Mouse (Mus musculus) retina, postnatal 1 day (tissue): Measurements from ENCODE around the gene Asb3.

Source experiments
- DNase-seq: peaks from one replicate; pipeline ENCODE4 v3.0.0-alpha.2; 2012

The Asb3 gene

DNA sequence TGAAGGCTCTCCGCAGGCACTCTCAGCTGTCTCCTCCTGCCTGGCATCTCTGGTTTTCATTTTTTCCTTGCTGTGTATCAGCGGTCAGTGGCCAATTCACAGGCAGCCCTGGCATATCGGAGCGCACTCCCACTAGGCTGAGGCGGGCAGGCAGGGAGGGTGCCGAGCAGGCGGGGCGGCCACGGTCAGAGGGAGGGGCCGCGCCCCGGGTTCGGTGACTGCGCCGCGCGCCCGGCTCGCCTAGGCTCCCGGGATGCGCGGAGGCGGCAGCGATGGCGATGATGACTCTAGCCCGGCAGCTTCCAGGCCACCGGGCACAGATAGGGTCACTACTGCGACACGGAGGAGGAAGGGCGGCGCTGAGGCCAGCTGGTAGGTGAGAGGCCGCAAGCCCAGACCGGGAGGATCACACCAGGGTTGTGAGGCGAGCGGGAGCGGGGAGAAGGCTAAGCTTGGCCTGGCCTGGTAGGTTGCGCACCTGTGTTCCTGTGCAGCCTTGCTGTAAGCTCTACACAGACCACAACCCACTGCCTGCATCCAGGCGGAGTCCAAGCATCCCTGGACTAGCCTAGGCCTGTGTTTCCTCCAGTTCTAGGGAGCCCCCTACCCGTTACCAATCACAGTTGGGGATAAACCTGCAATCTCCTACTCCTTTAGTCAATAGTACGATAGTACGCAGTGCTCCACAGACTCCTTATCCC is at the start of gene Asb3, which contains the start of gene Gpr75:
Asb3 (plus strand) TSS at position 246 of the 701 bp plus-strand sequence.
Gpr75 (plus strand) TSS at position 188 of the 701 bp plus-strand sequence.
- DNase-seq, result peak; percentile 74

- no peak for DNase-seq
These were observed 46.4 kb upstream of the Asb3 start for GRCm38 (mm10) chr11:30838793-30839192.

DNA sequence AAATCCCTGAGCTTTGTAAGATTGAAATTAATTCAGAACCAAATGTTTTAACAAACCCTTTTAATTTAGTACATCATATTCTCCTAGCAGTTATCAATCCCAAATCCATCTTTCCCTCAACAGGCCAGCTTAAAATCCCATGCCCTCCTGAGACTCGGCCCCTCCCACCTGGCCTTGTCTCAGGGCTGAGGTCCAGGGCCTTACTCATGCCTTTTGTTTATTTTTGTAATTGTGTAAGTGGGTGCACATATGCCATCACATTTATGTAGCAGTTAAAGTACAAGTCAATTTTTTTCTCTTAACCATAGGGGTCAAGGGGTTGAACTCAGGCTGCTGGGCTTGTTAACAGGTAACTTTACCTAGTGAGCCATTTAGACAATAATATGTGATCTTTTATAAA is 40.9 kb upstream of the Asb3 start:
- no peak for DNase-seq

GRCm38 (mm10) chr11:30872425-30872824 is 12.8 kb upstream of the Asb3 start:
- DNase-seq, result no peak

- DNase-seq, result no peak
These were observed 2.9 kb downstream of the Asb3 start for GRCm38 (mm10) chr11:30888153-30888552.

DNA sequence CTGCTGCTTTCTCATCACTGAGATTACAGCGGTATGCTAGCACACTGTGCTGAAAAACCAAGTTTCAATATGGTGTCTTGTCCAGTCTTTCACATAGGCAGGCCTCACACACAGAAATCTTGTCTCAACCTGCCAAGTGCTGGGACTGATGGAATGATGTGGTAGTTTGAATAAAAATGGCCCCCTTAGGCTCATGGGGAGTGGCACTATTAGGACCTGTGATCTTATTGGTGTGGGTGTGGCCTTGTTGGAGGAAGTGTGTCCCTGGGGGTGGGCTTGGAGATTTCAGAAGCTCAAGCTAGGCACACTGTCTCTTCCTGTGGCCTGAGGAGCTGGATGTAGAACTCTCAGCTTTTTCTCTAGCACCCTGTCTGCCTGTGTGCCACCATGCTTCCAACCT is 11.0 kb downstream of the Asb3 start:
- no peak for DNase-seq

- no peak for DNase-seq
These were observed 14.1 kb downstream of the Asb3 start for GRCm38 (mm10) chr11:30899312-30899711.

DNA sequence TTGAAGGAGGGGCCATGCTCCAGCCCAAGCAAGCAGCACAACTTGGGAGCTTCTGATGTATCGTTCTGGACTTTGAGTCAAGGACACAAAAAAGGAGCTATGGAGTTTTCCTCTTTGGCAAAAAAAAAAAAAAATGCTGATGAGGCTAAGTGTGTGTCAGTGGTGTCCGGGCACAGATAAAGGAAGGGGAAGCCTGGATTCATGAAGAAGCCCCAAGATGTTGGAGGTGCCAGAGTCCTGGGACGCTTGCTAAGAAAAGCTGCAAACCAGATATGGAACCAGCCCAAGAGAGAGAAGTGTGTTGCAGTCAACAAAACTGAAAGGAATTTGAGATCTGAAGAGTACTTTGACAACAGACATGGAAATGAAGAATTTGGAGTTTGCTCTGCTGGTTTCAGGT is 27.1 kb downstream of the Asb3 start:
- DNase-seq, result no peak

- DNase-seq, result no peak
These were observed 35.4 kb downstream of the Asb3 start for GRCm38 (mm10) chr11:30920641-30921040.

- no peak for DNase-seq
These were observed 38.1 kb downstream of the Asb3 start for GRCm38 (mm10) chr11:30923283-30923682.

GRCm38 (mm10) chr11:30928079-30928478 is 42.9 kb downstream of the Asb3 start:
- DNase-seq, result no peak

DNA sequence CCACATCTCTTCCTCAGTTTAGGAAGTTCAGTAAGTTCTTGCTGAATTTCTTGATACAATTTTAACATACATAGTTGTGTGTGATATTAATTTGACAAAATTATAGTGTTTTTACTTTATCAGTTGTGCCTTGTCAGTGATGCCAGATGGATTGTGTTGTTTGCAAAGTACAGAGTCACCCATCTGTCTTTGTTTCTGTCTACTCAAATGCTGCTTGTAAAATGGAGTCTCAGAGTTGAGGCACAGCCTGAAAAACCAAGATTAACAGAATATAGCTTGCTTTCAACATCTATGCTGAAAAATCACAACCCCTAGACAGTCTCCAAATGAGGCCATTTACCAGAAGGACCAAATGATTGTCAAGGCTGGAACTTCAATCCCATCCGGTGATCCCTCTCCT is 43.3 kb downstream of the Asb3 start:
- DNase-seq, result no peak

GRCm38 (mm10) chr11:30943522-30943921 is 58.3 kb downstream of the Asb3 start:
- no peak for DNase-seq

GRCm38 (mm10) chr11:30952829-30953228 is 67.6 kb downstream of the Asb3 start:
- no peak for DNase-seq

DNA sequence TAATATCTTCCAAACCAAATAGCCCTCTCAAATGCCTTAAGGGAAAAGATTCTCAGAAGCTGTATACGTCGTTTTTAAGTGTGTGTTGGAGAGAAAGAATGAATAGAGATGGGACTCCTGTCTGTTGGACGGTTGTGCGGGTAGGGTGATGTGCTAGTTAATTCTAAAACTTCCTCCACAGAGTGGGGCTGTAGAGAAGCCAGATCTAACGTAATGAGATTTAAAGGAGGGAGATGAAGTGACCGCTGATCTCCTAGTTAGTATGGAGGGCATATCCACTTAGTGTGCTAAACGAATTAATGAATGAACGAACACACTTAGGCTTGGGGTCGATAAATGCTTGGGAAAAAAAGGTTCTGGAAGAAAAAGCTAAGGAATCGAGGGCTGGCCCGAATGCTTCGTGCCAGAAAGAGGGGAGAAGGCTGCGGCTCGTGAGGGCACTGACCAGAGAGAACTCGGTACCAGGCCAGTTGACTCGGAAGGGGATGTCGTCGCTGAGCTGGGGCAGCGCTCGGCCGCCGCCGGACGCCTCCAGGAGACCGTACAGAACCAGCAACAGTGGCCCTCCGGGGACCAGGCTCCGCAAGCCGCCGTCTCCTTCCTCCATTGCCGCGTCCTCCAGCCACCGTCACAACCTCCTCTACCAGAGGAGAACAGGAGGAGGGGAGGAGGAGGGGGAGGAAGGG is 68.4 kb downstream of the Asb3 start:
- DNase-seq, result peak; percentile 71

- peak; percentile 94 for DNase-seq
These were observed 69.1 kb downstream of the Asb3 start, which contains the start of gene Erlec1 for GRCm38 (mm10) chr11:30954279-30954725. Gene Erlec1 (minus strand): TSS chr11:30954335.

DNA sequence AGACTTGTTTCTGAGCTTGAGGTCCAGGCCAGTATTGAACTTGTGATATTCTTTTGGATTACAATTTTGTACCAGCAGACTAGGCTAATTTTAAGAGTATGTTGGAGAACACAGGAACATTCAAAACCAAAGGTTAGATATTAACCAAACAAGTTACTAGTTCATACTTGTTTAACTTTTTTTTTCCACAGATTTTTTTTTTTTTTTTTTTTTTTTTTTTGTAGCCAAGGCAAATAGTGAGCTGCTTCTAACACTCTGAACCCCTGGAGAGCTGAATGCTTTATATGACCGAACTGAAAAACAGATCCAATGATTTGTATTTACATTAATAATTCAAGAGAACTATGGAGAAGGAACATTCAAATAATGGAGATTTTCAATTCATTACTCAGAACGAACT is 100.0 kb downstream of the Asb3 start:
- no peak for DNase-seq

- DNase-seq, result peak; percentile 93
These were observed 100.8 kb downstream of the Asb3 start, which contains the start of gene Chac2 for GRCm38 (mm10) chr11:30985877-30986624. Gene Chac2 (minus strand): TSS chr11:30986350.

DNA sequence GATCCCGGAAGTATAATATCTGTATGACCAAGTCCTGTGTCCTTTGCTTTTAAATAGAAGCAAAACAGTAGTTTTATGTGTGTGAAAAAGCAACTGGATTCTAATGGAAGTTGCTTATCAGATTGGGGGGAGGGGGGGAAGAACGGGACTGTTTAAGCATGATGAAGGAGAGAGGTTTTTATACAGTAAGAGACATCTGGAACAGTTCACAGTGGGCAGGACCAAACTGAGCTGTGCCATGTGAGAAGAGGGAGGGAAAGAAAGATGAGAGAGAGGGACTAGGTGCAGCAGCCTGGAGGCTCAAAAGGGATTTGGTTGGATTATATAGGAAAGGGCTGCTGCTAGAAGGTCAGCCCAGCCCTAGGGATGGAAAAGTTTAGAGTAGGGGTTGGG is 101.4 kb downstream of the Asb3 start:
- no peak for DNase-seq

- DNase-seq, result no peak
These were observed 111.5 kb downstream of the Asb3 start for GRCm38 (mm10) chr11:30996670-30997069.

DNA sequence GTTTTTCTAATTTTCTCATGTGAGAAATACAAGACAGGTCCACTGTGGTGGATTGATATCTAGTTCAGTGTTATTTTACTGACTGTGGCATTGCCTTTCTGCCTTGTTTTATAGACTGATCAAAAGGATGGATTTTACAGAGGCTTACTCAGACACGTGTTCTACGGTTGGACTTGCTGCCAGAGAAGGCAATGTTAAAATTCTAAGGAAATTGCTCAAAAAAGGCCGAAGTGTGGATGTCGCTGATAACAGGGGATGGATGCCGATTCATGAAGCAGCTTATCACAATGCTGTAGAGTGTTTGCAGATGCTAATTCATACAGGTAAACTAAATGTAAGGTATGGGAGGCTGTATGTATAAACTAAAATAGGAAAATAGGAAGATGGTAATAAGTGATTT is 113.0 kb downstream of the Asb3 start:
- no peak for DNase-seq

- DNase-seq, result no peak
These were observed 113.5 kb downstream of the Asb3 start for GRCm38 (mm10) chr11:30998704-30999103.

DNA sequence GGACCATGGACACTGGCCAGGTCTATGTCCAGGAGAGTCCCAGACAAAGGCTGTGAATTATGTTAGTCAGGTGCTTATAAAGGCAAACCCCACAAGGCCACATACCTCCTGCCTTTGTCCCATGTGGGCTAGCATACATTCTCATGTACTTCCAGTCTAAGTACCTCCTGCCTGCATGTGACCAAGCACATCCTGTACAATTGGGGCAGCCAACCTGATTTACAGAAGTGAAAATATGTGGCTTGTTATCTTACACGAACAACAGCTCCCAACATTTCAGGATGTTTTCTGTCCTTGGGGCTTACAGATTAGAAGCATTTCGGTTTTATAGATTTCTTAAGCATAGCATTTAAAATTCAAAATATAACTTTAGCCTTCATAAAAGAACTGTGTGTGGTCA is 114.8 kb downstream of the Asb3 start:
- DNase-seq, result no peak
